Mouse (Mus musculus): ENCODE results near the gene Meox1.
A peak's percentile ranks its signal among the peaks of the same experiment; 100 is the strongest.

Meox1 gene

GRCm38 (mm10) chr11:101898328-101898727 is 4.2 kb upstream of the Meox1 start:
- no peak for DNase-seq (ENCODE audit: low spot score in 2 of 2)

- DNase-seq (ENCODE audit: low spot score in 2 of 2) = no peak
Observed at GRCm38 (mm10) chr11:101896546-101897361, 2.6 kb upstream of the Meox1 start.

GRCm38 (mm10) chr11:101893560-101893959 is 614 bp downstream of the Meox1 start:
- no peak for DNase-seq (ENCODE audit: low spot score in 2 of 2)

- peak in 1 of 2 experiments; percentile 42 for DNase-seq (ENCODE audit: low spot score in 2 of 2)
Observed at GRCm38 (mm10) chr11:101891451-101891850, 2.7 kb downstream of the Meox1 start.

GRCm38 (mm10) chr11:101889781-101890180 is 4.4 kb downstream of the Meox1 start:
- DNase-seq (ENCODE audit: low spot score in 2 of 2) = peak in 1 of 2 experiments; percentile 33

- DNase-seq (ENCODE audit: low spot score in 2 of 2) = no peak
Observed at GRCm38 (mm10) chr11:101888820-101889219, 5.4 kb downstream of the Meox1 start.

- DNase-seq (ENCODE audit: low spot score in 2 of 2) = no peak
Observed at GRCm38 (mm10) chr11:101886436-101886835, 7.7 kb downstream of the Meox1 start.

GRCm38 (mm10) chr11:101885881-101886319 is 8.3 kb downstream of the Meox1 start:
- DNase-seq (ENCODE audit: low spot score in 2 of 2) = no peak

- no peak for DNase-seq (ENCODE audit: low spot score in 2 of 2)
Observed at GRCm38 (mm10) chr11:101885232-101885631, 8.9 kb downstream of the Meox1 start.

- no peak for DNase-seq (ENCODE audit: low spot score in 2 of 2)
Observed at GRCm38 (mm10) chr11:101883911-101884310, 10.3 kb downstream of the Meox1 start.

GRCm38 (mm10) chr11:101882500-101883290 is 11.5 kb downstream of the Meox1 start:
- no peak for DNase-seq (ENCODE audit: low spot score in 2 of 2)

- peak in 1 of 2 experiments; percentile 34 for DNase-seq (ENCODE audit: low spot score in 2 of 2)
Observed at GRCm38 (mm10) chr11:101881604-101882071, 12.5 kb downstream of the Meox1 start.

- no peak for DNase-seq (ENCODE audit: low spot score in 2 of 2)
Observed at GRCm38 (mm10) chr11:101881185-101881584, 13.0 kb downstream of the Meox1 start.

- no peak for DNase-seq (ENCODE audit: low spot score in 2 of 2)
Observed at GRCm38 (mm10) chr11:101879672-101880071, 14.5 kb downstream of the Meox1 start.

- DNase-seq (ENCODE audit: low spot score in 2 of 2) = no peak
Observed at GRCm38 (mm10) chr11:101878696-101879095, 15.5 kb downstream of the Meox1 start.

- DNase-seq (ENCODE audit: low spot score in 2 of 2) = no peak
Observed at GRCm38 (mm10) chr11:101874978-101875377, 19.2 kb downstream of the Meox1 start.

- no peak for DNase-seq (ENCODE audit: low spot score in 2 of 2)
Observed at GRCm38 (mm10) chr11:101873909-101874308, 20.3 kb downstream of the Meox1 start.

- DNase-seq (ENCODE audit: low spot score in 2 of 2) = no peak
Observed at GRCm38 (mm10) chr11:101871435-101871834, 22.7 kb downstream of the Meox1 start.

GRCm38 (mm10) chr11:101870067-101870765 is 24.0 kb downstream of the Meox1 start:
- peak in 1 of 2 experiments; percentile 77 for DNase-seq (ENCODE audit: low spot score in 2 of 2)

- no peak for DNase-seq (ENCODE audit: low spot score in 2 of 2)
Observed at GRCm38 (mm10) chr11:101867513-101868052, 26.6 kb downstream of the Meox1 start.

- no peak for DNase-seq (ENCODE audit: low spot score in 2 of 2)
Observed at GRCm38 (mm10) chr11:101858742-101859141, 35.4 kb downstream of the Meox1 start.
